Mouse (Mus musculus): ENCODE measurements at regions not wholly inside any gene's neighbourhood (a gene's known extent, or its start where the extent isn't known, plus 50 kb on each side); places are given as distances from the start of the nearest gene placed in this dataset.

DNA sequence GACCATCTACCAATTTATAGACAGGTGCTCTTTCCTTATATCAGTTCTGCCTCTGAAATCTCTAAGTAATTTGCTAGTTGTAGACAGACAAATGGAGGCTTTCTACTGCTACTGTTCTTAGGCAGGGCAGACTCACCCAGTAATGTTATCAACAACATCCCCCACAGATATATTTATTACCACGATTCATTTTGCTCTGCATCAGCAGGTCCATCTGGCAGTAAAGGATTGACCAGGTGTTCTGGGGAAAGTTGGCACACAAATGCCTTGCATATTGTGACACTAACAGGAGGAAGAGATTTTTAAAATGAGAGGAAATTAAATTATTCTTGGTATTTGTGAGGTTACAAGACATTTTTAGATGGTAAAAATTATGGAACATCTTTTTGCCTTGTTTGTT is 627.3 kb upstream of the Tmprss15 start:
- intact Hi-C loops (cut with DNase I), result no loop called here

DNA sequence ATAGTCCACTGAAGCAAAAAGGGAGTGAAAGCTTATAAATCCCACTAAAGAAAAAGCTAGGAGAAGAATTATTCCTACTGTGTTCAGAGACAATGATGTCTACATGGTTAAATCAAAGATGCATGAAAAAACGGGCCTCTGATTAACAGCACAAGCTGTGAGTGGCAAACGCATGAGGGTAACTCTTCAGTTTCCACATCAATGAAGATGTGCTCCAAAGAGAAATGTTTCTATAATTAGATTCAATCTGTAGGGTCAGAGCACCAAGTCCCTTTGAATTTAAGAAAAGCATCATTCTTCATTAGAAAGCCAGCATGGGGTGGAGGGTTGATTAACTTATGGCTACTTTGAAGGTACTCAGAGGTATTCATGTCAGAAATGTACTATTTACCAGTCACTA is 601.5 kb upstream of the Tmprss15 start:
- intact Hi-C loops (cut with DNase I), result no loop called here
- no peak for DNase-seq

More for the DNA sequence above, 627.3 kb upstream of the Tmprss15 start:
- DNase-seq, result no peak

DNA sequence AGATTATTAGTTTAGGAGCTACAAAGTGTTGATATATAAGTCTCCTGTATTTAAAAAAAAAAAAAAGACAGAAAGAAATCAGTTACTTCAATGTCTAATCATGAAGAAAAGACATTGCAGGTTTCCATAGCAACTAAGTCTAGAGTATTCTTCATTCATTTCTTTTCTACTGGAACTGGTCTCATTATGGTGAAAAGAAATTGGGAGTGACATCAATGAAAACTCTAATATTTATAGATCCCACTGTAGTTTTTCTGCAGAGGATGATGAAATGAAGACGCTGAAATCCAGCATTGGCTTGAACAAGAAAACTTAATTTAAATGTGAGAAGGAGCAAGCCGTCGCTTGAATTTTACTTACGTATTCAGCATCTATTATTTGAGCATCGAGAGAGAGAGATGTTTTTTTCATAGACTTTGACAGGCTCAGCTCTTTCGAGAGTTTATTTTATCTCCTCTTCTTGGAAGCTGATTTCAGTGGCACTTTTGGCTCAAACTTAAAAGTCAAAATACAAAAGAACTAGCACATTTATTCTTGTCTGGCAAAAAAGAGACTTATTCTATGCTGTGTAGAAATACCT is 560.4 kb upstream of the Tmprss15 start:
- intact Hi-C loops (cut with DNase I), result no loop called here

DNA sequence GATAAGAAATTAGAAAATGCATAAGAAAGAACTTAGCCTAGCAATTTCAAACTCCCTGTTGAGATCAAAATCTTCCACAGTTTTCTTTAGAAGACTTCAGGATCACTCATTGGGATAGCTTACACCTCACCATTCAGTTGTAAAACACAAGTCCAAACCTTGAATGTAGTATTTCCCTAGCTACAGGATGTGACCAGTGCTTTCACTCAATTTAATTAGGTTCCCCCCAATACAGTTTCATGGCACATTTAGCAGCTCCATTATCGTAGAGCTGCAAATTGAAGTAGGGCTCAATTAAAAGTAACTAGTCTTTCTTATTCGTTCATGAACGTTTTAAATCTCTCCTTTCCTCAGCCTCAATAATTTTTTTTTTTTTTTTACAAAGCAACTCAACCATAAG is 550.0 kb upstream of the Tmprss15 start:
- DNase-seq, result no peak
- intact Hi-C loops (cut with DNase I), result no loop called here

More for the DNA sequence above, 560.4 kb upstream of the Tmprss15 start:
- no peak for DNase-seq

DNA sequence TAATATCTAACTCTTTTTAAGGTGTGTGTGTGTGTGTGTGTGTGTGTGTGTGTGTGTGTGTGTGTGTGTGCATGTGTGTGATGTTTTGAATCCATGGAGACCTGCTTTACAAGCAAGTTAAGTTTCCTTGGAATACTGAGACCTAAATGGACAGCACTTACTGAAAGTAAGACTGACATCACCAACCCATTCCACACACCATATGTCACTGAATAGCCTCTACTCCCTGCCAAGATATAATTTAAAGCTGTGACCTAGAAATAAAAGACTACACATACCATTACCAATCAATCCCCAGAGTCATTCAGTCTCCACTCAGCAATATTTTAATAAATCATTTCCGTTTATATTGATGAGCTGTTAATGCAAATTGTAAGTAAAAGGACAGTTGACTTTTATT is 536.2 kb upstream of the Tmprss15 start:
- intact Hi-C loops (cut with DNase I), result no loop called here
- DNase-seq, result no peak

DNA sequence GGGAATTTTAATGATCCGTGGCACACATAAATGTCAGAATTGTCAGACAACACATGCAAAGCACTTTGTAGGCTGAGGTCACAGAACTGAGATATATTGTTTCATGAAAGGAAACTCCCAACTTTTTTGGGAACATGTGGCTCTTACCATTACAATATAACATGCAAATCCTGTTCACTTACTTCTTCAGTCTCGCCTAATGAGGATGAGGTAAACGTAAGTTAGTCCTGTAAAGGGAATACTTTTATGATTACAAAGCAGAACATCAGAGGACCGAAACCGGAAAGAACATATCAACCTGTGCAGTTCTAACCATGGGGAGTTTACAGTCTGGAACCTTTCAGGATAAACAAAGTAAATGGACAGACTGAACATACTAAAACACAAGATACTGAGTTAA is 520.1 kb upstream of the Tmprss15 start:
- intact Hi-C loops (cut with DNase I), result no loop called here
- DNase-seq, result no peak

DNA sequence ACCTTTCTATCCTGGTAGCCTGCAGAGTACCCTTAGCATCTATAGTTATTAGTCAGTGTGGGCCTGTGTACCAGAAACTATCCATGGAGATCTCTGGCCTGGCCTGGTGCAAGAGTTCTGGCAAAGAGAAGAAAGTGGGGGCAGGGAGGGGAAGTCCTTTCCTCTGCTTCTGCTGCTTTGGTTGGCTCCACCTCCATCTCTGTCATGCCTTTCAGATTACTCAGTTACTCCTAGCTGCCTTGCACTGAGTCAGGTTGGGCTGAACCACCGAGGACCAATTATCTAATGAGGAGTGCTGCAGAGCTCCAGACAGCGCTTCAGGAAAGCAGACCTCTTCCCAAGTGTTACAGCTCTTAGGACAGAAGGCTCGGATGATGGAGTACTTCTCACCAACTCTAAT is 500.0 kb upstream of the Tmprss15 start:
- no peak for DNase-seq
- intact Hi-C loops (cut with DNase I), result no loop called here

DNA sequence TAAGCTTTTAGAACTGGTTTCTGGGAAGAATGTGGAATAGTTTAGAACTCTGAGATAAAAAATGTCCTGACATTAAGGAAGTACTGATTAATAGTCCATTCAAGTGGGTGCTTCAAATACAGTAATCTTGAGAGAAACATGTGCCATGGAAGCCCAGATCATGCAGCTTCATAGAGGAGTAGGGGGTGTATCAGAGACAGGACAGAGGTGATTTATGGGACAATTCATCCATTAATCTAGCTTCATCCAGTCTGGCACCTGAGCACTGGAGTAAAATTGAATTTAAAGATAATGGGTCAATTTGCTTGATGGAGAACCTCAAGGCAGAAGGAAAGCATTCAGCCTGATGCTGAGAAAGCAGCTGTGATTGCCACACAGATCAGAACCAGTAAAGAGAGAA is 494.8 kb upstream of the Tmprss15 start:
- intact Hi-C loops (cut with DNase I), result no loop called here
- no peak for DNase-seq

DNA sequence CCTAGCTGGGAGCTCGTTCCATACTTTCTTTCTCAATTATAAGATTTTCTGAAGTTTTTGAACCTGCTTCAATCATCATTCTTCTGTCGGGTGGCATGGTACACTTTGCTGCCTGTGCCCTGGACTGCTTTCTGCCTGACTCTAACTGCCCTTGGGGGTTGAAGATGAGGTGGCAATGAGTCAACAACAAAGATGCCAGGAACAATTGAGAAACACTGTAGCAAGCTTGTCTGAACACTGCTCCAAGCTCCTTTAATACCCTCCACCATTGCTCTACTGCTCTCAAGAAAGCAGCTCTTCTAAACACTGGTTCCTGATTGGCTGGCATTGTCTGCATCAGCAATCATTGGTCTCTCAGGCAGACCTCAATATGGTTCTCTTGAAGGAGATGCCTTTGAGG is 480.0 kb upstream of the Tmprss15 start:
- intact Hi-C loops (cut with DNase I), result no loop called here
- DNase-seq, result no peak

DNA sequence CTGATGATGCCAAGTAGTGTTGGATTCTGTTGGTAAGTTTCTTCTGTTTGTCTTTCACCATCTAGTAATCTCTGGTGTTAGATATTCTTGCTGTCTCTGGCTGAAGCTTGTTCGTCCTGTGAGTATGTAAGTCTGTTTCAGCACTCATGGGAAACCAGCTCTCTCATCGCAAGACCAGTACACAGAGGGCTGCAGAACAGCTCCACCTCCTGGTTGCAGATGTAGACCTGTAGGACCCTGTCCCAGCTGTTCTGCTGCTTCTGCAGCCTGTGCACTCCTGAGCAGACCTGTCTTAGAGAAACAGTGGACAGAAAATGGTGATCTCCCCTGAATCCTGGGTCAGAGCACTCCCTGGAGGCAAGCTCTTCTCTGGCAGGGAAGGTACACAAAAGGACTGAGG is 443.5 kb upstream of the Tmprss15 start:
- intact Hi-C loops (cut with DNase I), result loop anchor here (5.0 kb wide), 1 partner anchor 367 kb away; no protein-coding TSS in a partner anchor
- no peak for DNase-seq

DNA sequence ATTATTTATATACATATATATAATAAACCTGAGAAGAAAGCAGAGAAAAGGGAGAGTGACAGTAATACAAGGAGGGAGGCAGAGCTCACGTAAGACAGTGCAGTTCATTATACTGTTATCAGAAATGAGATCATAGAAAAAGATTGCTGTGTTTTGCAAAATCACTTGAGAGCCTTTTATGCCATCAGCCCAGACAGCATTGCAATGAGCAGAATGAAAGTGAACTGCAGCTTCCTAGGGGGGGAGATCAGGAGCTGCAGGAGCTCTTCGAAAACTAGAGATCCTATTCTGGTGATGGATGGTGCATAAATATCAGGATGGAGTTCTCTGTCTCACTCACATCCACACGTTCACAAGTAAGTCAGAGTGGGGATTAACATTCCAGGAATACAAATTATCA is 401.6 kb upstream of the Tmprss15 start:
- intact Hi-C loops (cut with DNase I), result no loop called here
- no peak for DNase-seq

DNA sequence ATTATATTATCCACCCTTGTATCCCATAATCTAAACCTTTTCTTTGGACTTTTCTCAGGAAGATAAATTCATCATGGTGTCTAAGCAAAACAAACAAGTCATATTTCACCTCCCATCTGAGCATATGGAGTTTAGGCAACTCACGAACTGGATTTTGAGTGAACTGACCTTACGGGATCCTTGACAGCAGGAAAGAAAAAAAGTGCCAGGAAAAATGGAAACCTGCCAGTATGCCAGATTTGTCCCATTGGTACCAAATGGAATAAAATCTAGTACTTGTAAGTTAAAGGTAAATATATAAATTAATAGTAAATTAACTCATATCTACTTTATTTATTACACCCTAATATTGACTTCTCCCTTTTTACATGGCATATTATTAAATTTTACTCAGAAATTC is 360.0 kb upstream of the Tmprss15 start:
- intact Hi-C loops (cut with DNase I), result no loop called here
- no peak for DNase-seq

DNA sequence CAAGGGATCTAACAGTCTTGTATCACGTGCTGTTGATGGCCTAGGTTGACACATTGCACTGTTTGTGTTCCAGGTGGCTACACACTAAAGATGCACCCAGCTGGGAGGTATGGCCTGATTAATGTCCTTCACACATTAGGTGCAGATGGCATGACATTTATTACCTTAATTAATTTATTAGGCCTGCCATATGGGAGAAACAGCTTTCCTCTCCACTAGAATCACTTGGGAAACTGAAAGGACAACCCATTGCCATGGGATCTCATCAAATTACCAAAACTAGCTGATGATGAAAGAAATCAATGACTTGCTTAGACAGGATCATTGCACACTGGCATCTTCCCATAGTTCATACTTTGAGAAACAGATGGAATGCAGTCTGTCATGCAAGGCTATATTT is 358.8 kb upstream of the Tmprss15 start:
- intact Hi-C loops (cut with DNase I), result no loop called here
- no peak for DNase-seq

DNA sequence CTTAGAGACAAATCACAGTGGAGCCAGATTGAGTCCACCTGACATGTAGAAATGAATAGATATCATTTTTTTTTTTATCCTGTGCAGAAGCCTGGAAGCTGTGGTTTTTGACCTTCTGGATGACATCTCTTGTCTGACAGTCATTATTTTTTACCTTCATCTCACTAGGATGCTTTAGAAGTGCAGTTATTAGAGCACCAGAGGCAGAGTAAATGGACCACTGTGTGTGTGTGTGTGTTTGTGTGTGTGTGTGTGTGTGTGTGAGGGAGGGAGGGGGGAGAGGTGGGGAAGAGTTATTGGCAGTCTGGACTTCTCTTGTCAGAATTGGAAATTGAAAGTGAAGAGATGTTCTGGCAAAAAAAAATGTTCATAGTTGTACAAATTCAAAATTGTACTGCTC is 316.5 kb upstream of the Tmprss15 start:
- intact Hi-C loops (cut with DNase I), result no loop called here
- DNase-seq, result no peak

DNA sequence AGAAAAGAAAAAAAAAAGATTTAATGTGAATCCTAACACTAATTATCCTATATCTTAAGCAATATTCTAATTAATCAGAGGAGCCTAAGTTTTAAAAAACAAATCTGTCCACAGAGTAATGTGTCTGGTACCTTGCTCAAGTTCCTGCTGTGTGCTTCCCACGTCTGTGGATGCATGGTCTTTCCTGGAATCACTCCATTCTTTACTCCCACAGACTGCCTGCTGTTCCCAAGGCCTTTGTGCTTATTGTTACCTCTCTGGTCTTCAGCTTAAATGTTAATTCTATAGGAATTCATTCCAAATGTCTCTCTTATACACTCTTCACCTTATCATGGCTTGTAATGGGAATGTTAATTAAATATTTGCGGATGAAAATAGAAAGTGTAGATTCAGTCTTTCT is 315.3 kb upstream of the Tmprss15 start:
- intact Hi-C loops (cut with DNase I), result no loop called here
- DNase-seq, result no peak

DNA sequence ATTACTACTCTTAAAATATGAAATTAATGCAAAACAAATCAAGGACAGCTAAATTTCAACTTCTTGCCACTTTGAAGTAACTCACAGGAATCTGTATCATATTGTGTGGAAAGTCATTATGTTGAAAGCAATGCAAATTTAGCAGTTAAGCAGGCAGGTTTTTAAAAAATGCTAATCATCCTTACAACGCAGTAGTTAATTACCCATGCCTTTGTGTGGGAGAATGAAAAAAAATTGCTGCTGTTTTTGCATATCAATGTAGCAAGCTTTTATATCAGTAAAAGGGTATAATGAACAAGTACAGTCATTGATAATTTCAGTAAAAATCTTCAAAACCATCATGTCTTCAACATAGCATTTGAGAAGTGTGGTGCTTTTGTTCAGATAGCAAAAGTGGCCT is 313.2 kb upstream of the Tmprss15 start:
- no peak for DNase-seq
- intact Hi-C loops (cut with DNase I), result no loop called here

DNA sequence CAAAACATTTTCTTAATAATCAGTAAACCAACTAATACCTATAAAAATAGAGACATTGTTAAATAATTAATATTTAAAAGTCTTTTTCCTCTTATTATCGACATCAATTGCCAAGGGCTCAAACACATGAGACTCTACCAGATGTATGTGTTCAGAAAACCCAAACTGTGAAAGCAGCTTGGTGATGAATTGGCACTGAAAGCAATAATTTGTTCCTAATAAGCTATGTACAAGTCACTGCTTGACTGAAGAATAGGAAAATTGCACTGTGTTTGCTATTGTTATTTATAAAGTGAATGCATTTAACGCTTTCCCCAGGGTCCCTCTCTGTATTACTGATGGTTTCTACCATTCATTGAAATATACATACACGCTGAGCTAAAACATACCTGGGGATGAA is 309.2 kb upstream of the Tmprss15 start:
- intact Hi-C loops (cut with DNase I), result no loop called here
- DNase-seq, result no peak

DNA sequence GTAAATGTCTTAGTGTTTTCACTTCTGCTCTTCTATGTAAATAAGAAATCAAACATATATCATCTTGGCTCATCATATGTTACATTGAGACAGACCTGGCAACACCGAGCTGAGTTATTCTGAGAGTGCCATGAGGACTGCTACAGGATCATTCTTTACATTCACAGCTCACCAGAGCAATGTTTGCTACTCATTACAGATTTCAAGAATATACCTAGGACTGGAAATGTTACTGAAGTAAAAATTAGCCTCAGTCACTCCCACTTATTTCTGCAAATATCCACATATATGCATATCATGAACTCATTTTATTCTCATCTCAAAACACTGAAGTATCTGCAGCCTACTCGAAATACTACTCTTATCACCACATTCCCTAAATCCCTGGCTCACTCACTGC is 307.6 kb upstream of the Tmprss15 start:
- DNase-seq, result no peak
- intact Hi-C loops (cut with DNase I), result no loop called here

DNA sequence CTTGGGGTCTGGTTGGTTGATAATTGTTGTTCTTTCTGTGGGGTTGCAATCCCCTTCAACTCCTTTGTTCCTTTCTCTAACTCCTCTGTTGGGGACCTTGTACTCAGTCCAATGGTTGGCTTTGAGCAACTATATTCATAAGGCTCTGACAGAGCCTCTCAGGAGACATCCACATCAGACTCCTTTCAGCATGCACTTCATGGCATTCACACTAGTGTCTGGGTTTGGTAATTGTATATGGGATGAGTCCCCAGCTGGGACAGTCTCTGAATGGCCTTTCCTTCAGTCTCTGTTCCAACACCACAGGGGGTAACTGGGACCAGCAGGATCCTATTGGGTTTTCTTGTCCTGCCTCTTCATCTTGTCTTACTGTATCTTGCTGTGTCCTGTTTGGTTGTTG is 303.5 kb upstream of the Tmprss15 start:
- intact Hi-C loops (cut with DNase I), result no loop called here
- DNase-seq, result no peak

DNA sequence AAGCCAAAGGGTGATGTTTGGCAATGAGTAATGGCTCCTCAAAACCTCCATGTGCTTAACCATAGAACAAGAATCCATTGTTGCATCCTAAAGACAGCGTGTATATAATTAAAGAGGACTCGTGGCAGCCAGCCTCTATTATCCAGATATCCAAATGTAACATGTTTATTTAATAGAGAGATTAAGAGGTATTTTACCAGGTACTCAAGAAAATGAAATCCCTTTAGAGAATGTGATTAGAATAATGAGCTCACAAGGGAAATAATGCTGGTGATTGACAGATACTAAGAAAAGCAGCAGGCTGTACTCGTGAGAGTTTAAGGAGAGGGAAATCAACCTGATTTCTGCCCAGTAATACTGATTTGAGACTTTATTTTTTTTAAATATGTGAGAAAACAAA is 295.5 kb upstream of the Tmprss15 start:
- intact Hi-C loops (cut with DNase I), result no loop called here

DNA sequence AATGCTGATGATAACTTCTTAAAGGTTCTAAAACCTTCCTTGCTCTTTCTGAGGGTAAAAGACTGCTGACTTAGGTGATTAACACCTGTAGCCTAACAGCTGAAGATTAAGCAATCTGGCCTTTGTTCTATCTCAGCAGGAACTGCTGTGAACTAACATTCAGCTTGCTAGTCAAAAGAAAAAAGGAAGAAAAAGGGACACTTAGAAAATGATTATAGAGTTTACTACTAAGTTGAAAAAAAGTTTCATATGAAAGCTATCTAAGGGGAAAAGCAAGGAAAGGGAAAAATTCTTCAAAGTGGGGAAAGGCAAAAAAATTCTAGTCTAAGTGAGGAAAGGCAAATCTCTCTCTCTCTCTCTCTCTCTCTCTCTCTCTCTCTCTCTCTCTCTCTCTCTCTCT is 259.2 kb upstream of the Tmprss15 start:
- intact Hi-C loops (cut with DNase I), result no loop called here
- DNase-seq, result no peak

More for the DNA sequence above, 295.5 kb upstream of the Tmprss15 start:
- DNase-seq, result no peak

DNA sequence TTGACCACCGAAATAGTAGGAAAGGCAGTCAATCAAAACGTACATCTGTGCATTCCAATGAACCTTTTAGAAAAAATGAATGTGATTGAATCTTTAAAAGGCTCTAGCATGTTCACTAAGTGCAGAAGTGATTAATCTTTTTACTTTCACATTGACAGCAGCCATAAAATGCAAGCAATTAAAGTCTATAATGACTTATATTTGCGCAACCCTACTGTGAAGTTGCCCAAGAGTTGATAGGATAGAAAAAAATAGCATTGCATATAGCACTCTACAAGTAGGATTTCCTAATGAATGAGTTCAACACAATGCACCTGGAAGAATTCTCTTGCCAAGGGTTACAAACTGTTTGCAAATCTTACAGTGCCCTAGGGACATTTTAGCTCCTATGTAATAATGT is 251.6 kb upstream of the Tmprss15 start:
- intact Hi-C loops (cut with DNase I), result no loop called here
- DNase-seq, result no peak

DNA sequence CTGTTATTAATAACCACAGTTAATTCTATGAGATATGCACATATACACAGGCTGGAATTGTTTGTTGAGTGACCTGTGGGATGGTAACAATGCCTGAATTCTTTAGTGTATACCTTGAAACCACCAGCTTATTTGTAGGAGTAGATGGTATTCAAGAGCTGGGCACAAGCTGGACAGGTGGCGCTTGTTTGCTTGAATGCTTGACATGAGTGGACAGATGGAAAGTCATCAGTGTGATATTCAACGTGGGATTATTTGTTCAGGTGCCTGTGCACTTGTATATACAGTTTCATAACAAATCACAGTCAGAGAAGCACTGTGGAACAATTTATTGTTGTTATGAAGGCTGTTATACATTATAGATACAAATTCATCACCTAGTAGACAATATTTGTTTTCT is 245.5 kb upstream of the Tmprss15 start:
- no peak for DNase-seq
- intact Hi-C loops (cut with DNase I), result no loop called here

DNA sequence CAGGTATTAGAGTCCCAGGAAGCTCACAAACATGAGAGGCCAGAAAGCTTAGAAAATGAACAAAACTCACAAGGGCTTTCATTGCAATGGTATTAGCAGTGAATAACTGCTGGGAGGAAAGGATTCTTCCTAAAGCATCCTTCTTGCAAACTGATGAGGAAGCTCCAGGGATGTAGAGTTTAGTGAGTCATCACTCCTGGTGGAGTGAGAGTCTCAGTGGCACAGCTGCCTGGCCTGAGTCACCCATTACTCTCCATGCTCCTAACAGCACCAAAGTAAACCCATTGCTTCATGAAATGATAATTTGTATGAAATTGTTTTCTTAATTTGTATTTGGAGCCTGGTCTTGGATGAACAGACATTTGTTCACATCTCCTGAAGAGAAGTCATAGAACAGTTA is 245.1 kb upstream of the Tmprss15 start:
- intact Hi-C loops (cut with DNase I), result no loop called here
- DNase-seq, result no peak
